Mouse (Mus musculus): ENCODE results near the gene 4930556J24Rik.

- no peak for TF ChIP-seq MAFK (IDR thresholded peaks at IDR 0.05; ENCODE audit: insufficient read depth, low read depth, low read length)
- no peak for TF ChIP-seq CHD2 (IDR thresholded peaks at IDR 0.05; ENCODE audit: low read depth, low read length)
- TF ChIP-seq ZC3H11A (IDR thresholded peaks at IDR 0.05; ENCODE audit: borderline replicate concordance, low read depth, low read length) = no peak
- TF ChIP-seq HCFC1 (IDR thresholded peaks at IDR 0.05; ENCODE audit: borderline replicate concordance, insufficient read depth, low read length) = no peak
Observed at GRCm38 (mm10) chr11:3893970-3894369, 82.6 kb downstream of the 4930556J24Rik start.

Data from ES-E14 (cell line).